Mouse (Mus musculus) cerebellum, adult 2 months (tissue): ENCODE results near the gene U2af2.

Experiments
- CTCF ChIP-seq: fragments of 200-500 bp; IDR thresholded peaks from 2 replicates; pipeline ENCODE4 v1.5.1; 2011; ENCODE audit warnings: low read depth, mild to moderate bottlenecking, control low read depth, low read length, moderate library complexity, borderline replicate concordance; ENCODE audit not compliant: insufficient read depth
- POLR2A ChIP-seq: fragments of 200-500 bp; IDR thresholded peaks from 2 replicates; pipeline ENCODE4 v1.6.1; 2011; ENCODE audit warnings: low read length, control low read depth, borderline replicate concordance; ENCODE audit not compliant: insufficient read depth

DNA sequence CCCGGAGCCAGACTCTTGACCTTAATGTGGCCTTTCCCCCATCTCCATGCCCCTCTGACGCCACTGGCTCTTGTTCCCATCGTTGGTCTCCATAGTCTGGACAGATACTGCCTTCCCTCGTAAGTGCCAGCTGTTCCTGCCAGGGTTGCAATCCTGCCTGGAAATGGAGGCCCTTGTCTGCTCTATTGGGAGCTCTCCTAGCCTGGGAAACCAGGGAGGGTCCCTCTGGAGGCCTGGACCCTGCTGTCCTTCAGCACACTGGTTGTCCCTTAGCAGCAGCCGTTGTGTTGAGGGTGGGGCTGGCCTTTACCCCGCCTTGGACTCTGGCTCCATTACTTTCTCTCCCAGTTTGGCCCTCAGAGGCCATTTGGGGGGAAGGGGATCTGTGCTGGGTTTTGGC is 30.4 kb downstream of the U2af2 start:
- TF ChIP-seq CTCF (no peak), POLR2A (no peak)
